Mouse (Mus musculus) mouse trophoblast stem cell (cell line): Measurements from ENCODE around the gene Abhd16a.

Source experiments
- in situ Hi-C, 2 experiments: fragments of 300-500 bp; cut with MseI, MboI; formaldehyde crosslinking; loops; 2 replicates in 1 of 2; 3 replicates in 1 of 2; pipeline ENCODE4 v1.15.1; 2025

The Abhd16a gene

GRCm38 (mm10) chr17:35085208-35085865, 3.7 kb upstream of the Abhd16a start, which contains the start of gene Ly6g6f:
TSS of gene Ly6g6f (minus strand) at chr17:35085610.
- in situ Hi-C loops = no loop called here

- in situ Hi-C loops = no loop called here
These were observed 912 bp upstream of the Abhd16a start for GRCm38 (mm10) chr17:35088151-35088550.

GRCm38 (mm10) chr17:35090166-35090932, 1.3 kb downstream of the Abhd16a start:
- in situ Hi-C loops = no loop called here

- in situ Hi-C loops = no loop called here
These were observed 3.5 kb downstream of the Abhd16a start for GRCm38 (mm10) chr17:35092403-35093198.

GRCm38 (mm10) chr17:35094475-35095365, 5.7 kb downstream of the Abhd16a start:
- in situ Hi-C loops = no loop called here

- in situ Hi-C loops = no loop called here
These were observed 7.5 kb downstream of the Abhd16a start for GRCm38 (mm10) chr17:35096597-35096996.

- in situ Hi-C loops = no loop called here
These were observed 8.1 kb downstream of the Abhd16a start for GRCm38 (mm10) chr17:35097164-35097655.

- in situ Hi-C loops = loop anchor here in 1 of 2 experiments (25.0 kb wide), 1 partner anchor 88 kb away; the partner anchor contains the start of genes Vars and Vwa7
These were observed 11.2 kb downstream of the Abhd16a start for GRCm38 (mm10) chr17:35100196-35100765.

GRCm38 (mm10) chr17:35101161-35101560, 12.1 kb downstream of the Abhd16a start:
- in situ Hi-C loops = loop anchor here in 1 of 2 experiments (25.0 kb wide), 1 partner anchor 89 kb away; the partner anchor contains the start of genes Vars and Vwa7

- in situ Hi-C loops = loop anchor here in 1 of 2 experiments (25.0 kb wide), 1 partner anchor 90 kb away; the partner anchor contains the start of genes Vars and Vwa7
These were observed 13.2 kb downstream of the Abhd16a start for GRCm38 (mm10) chr17:35102299-35102698.

GRCm38 (mm10) chr17:35103221-35103690, 14.2 kb downstream of the Abhd16a start:
- in situ Hi-C loops = loop anchor here in 1 of 2 experiments (25.0 kb wide), 1 partner anchor 91 kb away; the partner anchor contains the start of genes Vars and Vwa7

GRCm38 (mm10) chr17:35104079-35104478, 15.0 kb downstream of the Abhd16a start:
- in situ Hi-C loops = loop anchor here in 1 of 2 experiments (25.0 kb wide), 1 partner anchor 92 kb away; the partner anchor contains the start of genes Vars and Vwa7

- in situ Hi-C loops = loop anchor here (5.0 to 25.0 kb wide), 2 partner anchors 82 to 92 kb away; partner anchors contain the start of genes Vars (in 1 of the 2) and Vwa7 (in 1 of the 2)
These were observed 15.7 kb downstream of the Abhd16a start for GRCm38 (mm10) chr17:35104754-35105153.

GRCm38 (mm10) chr17:35105740-35106389, 16.8 kb downstream of the Abhd16a start:
- in situ Hi-C loops = loop anchor here (5.0 to 25.0 kb wide), 2 partner anchors 84 to 94 kb away; partner anchors contain the start of genes Vars (in 1 of the 2) and Vwa7 (in 1 of the 2)

- in situ Hi-C loops = loop anchor here (5.0 to 25.0 kb wide), 2 partner anchors 84 to 94 kb away; partner anchors contain the start of genes Vars (in 1 of the 2) and Vwa7 (in 1 of the 2)
These were observed 17.5 kb downstream of the Abhd16a start for GRCm38 (mm10) chr17:35106522-35106921.

GRCm38 (mm10) chr17:35108097-35108496, 19.0 kb downstream of the Abhd16a start, which contains the start of gene Ly6g5c:
TSS of gene Ly6g5c (plus strand) at chr17:35108279.
- in situ Hi-C loops = loop anchor here (5.0 to 25.0 kb wide), 2 partner anchors 86 to 96 kb away; partner anchors contain the start of genes Vars (in 1 of the 2) and Vwa7 (in 1 of the 2)

- in situ Hi-C loops = loop anchor here in 1 of 2 experiments (25.0 kb wide), 1 partner anchor 99 kb away; the partner anchor contains the start of genes Vars and Vwa7
These were observed 22.7 kb downstream of the Abhd16a start for GRCm38 (mm10) chr17:35111774-35112173.
